In genomic region chr4:152286887-152287286, GRCm38 (mm10) we compare ENCODE assay signal across 9 mouse cellular contexts. TPM values are rescaled to one million over a fixed set of nuclear protein-coding genes. Genes with fewer than 3 reads are reported as not detected.
DNase-seq lines count a peak whose midpoint lies in the region; ATAC-seq and TF ChIP-seq lines count a peak whose summit lies in the region.
"Had no signal": no experiment of that assay in that cellular context is flagged by ENCODE, and none has a peak within 500 bp of the region (broad histone marks: within the 10 kb centered on the region; RNA-seq: fewer than 3 reads in every experiment).

No protein-coding gene starts in this region.

- DNase-seq in CD4-positive helper T cell, adult 2 months (ENCODE audit: low read depth, low spot score), result peak; percentile 55
- peak; percentile 83 for DNase-seq in Muller cell, postnatal 12 days (ENCODE audit: inconsistent ontology term)
- DNase-seq in lung, adult 2 months, result peak; percentile 44
- DNase-seq in c-Kit-positive CD71-positive TER-119-positive erythroid progenitor cells, embryonic 14.5 days (ENCODE audit: low spot score), result no peak

- WGBS in embryonic facial prominence, embryonic 15.5 days, result 4% methylated on average over 26 of the region's 26 CpGs
- WGBS in hindbrain, embryonic 15.5 days, result 5% methylated on average over 26 of the region's 26 CpGs
- 7% methylated on average over 26 of the region's 26 CpGs for WGBS in lung, adult 2 months
- WGBS in neural tube, embryonic 14.5 days, result 2% methylated on average over 26 of the region's 26 CpGs

- TF ChIP-seq CTCF in lung, adult 2 months (IDR thresholded peaks at IDR 0.05; ENCODE audit: insufficient read depth, low read length), result no peak

- no peak for ATAC-seq in embryonic facial prominence, embryonic 15.5 days (ENCODE audit: insufficient number of reproducible peaks, low FRiP score, low TSS enrichment, low read depth)
- ATAC-seq in hindbrain, embryonic 15.5 days (ENCODE audit: low FRiP score, low read depth), result no peak
- no peak for ATAC-seq in neural tube, embryonic 14.5 days (ENCODE audit: low read depth)
- no peak for ATAC-seq in inflammation-experienced regulatory T-cells, adult 6 months

- no peak overlapping the region for H3K27ac ChIP-seq in embryonic facial prominence, embryonic 15.5 days (replicated peaks)
- H3K27ac ChIP-seq in hindbrain, embryonic 15.5 days (replicated peaks), result no peak overlapping the region
- H3K27ac ChIP-seq in neural tube, embryonic 14.5 days (ENCODE audit: low read depth, low read length), result no peak overlapping the region
- H3K27ac ChIP-seq: macrophage had no signal

- H3K27me3 ChIP-seq in embryonic facial prominence, embryonic 15.5 days, result peaks cover 91% of the 10 kb centered on the region
- peaks cover 90% of the 10 kb centered on the region for H3K27me3 ChIP-seq in hindbrain, embryonic 15.5 days
- peaks cover 71% of the 10 kb centered on the region for H3K27me3 ChIP-seq in neural tube, embryonic 14.5 days (ENCODE audit: control insufficient read depth, insufficient read depth, low read length)

- peak overlapping the region; percentile 46; the same call in 1 of the 2 replicates for H3K4me2 ChIP-seq in embryonic facial prominence, embryonic 15.5 days (replicated peaks)
- peak overlapping the region; percentile 77 for H3K4me2 ChIP-seq in hindbrain, embryonic 15.5 days
- peak overlapping the region; percentile 58 for H3K4me2 ChIP-seq in neural tube, embryonic 14.5 days (ENCODE audit: low read depth, low read length)

- TF ChIP-seq POLR2A in lung, adult 2 months (IDR thresholded peaks at IDR 0.05; ENCODE audit: borderline replicate concordance, extremely low read depth, low read depth, low read length), result no peak

- no peak overlapping the region for H3K9ac ChIP-seq in embryonic facial prominence, embryonic 15.5 days
- peak overlapping the region; percentile 49; the same call in 1 of the 2 replicates for H3K9ac ChIP-seq in hindbrain, embryonic 15.5 days
- H3K9ac ChIP-seq in neural tube, embryonic 14.5 days (replicated peaks; ENCODE audit: low read depth, low read length), result 0 out of 2 replicates have a peak overlapping the region, but pooled peaks have one; percentile 47

- H3K36me3 ChIP-seq in embryonic facial prominence, embryonic 15.5 days, result peaks cover 4% of the 10 kb centered on the region; the same call in 1 of the 2 replicates
- no peaks in the 10 kb centered on the region for H3K36me3 ChIP-seq in hindbrain, embryonic 15.5 days
- no peaks in the 10 kb centered on the region for H3K36me3 ChIP-seq in neural tube, embryonic 14.5 days (ENCODE audit: control insufficient read depth, insufficient read depth, low read length)

- no peaks in the 10 kb centered on the region for H3K9me3 ChIP-seq in embryonic facial prominence, embryonic 15.5 days (replicated peaks)
- no peaks in the 10 kb centered on the region for H3K9me3 ChIP-seq in hindbrain, embryonic 15.5 days
- no peaks in the 10 kb centered on the region for H3K9me3 ChIP-seq in neural tube, embryonic 14.5 days (ENCODE audit: control insufficient read depth, low read length)

- H3K4me3 ChIP-seq in embryonic facial prominence, embryonic 15.5 days (replicated peaks), result no peak overlapping the region
- peak overlapping the region; percentile 38 for H3K4me3 ChIP-seq in hindbrain, embryonic 15.5 days
- H3K4me3 ChIP-seq in lung, adult 2 months (replicated peaks; ENCODE audit: extremely low read depth, low read depth, low read length), result no peak overlapping the region
- H3K4me3 ChIP-seq in neural tube, embryonic 14.5 days (ENCODE audit: low read depth, low read length), result no peak overlapping the region

- peaks cover 35% of the 10 kb centered on the region for H3K4me1 ChIP-seq in embryonic facial prominence, embryonic 15.5 days
- H3K4me1 ChIP-seq in hindbrain, embryonic 15.5 days (replicated peaks), result peaks cover 61% of the 10 kb centered on the region
- H3K4me1 ChIP-seq in lung, adult 2 months (ENCODE audit: control insufficient read depth, insufficient read depth, low read length), result peaks cover 3% of the 10 kb centered on the region; the same call in 1 of the 2 replicates
- peaks cover 36% of the 10 kb centered on the region for H3K4me1 ChIP-seq in neural tube, embryonic 14.5 days (ENCODE audit: control insufficient read depth, insufficient read depth, low read length)

RNA-seq across cellular contexts. Expression of gene Hes3, which starts 4.6 kb away (rescaled TPM):
- polyA plus RNA-seq in embryonic facial prominence, embryonic 15.5 days (2015; fragmentation: Nextera tagmentation; extraction: Ambion mirVana), result not detected in 2 replicates
- 0.47 and 3.0 TPM in 2 replicates for polyA plus RNA-seq in hindbrain, embryonic 15.5 days (2015; fragmentation: Nextera tagmentation; extraction: Ambion mirVana)
- 0.09 TPM in 1 of 2 replicates, not detected in the other for polyA plus RNA-seq in lung, adult 2 months (2012; rRNA removed)
- 0.36 and 0.68 TPM in 2 replicates for polyA plus RNA-seq in neural tube, embryonic 14.5 days (2014; fragmentation: Nextera tagmentation; extraction: Ambion mirVana)
- not detected for polyA plus RNA-seq in inflammation-experienced regulatory T-cells, adult 6 months (2017; shearing (Covaris generic))
- polyA plus RNA-seq: macrophage had no signal

RNA-seq across cellular contexts. Expression of gene Icmt, which starts 10.1 kb away (rescaled TPM):
- 23.5 and 26.7 TPM in 2 replicates for polyA plus RNA-seq in embryonic facial prominence, embryonic 15.5 days (2015; fragmentation: Nextera tagmentation; extraction: Ambion mirVana)
- polyA plus RNA-seq in hindbrain, embryonic 15.5 days (2015; fragmentation: Nextera tagmentation; extraction: Ambion mirVana), result 18.3 and 22.2 TPM in 2 replicates
- polyA plus RNA-seq in lung, adult 2 months (2012; rRNA removed), result 32.2 and 36.4 TPM in 2 replicates
- polyA plus RNA-seq in neural tube, embryonic 14.5 days (2014; fragmentation: Nextera tagmentation; extraction: Ambion mirVana), result 16.6 and 24.9 TPM in 2 replicates
- 1 to 10 TPM; 5.1 to 8.8 (median 7.1) TPM for polyA plus RNA-seq in inflammation-experienced regulatory T-cells, adult 6 months (2017; shearing (Covaris generic))

RNA-seq across cellular contexts. Expression of gene Gpr153, which starts 12.9 kb away (rescaled TPM):
- 29.0 and 35.7 TPM in 2 replicates for polyA plus RNA-seq in embryonic facial prominence, embryonic 15.5 days (2015; fragmentation: Nextera tagmentation; extraction: Ambion mirVana)
- polyA plus RNA-seq in hindbrain, embryonic 15.5 days (2015; fragmentation: Nextera tagmentation; extraction: Ambion mirVana), result 18.4 and 21.7 TPM in 2 replicates
- 40.0 and 45.6 TPM in 2 replicates for polyA plus RNA-seq in lung, adult 2 months (2012; rRNA removed)
- 18.5 and 19.3 TPM in 2 replicates for polyA plus RNA-seq in neural tube, embryonic 14.5 days (2014; fragmentation: Nextera tagmentation; extraction: Ambion mirVana)
- under 1 TPM in 1 of 3 experiments, not detected in 2; 0.15 TPM for polyA plus RNA-seq in inflammation-experienced regulatory T-cells, adult 6 months (2017; shearing (Covaris generic))
- polyA plus RNA-seq: macrophage had no signal

RNA-seq across cellular contexts. Expression of gene Rnf207, which starts 31.9 kb away (rescaled TPM):
- 0.23 and 0.72 TPM in 2 replicates for polyA plus RNA-seq in embryonic facial prominence, embryonic 15.5 days (2015; fragmentation: Nextera tagmentation; extraction: Ambion mirVana)
- polyA plus RNA-seq in hindbrain, embryonic 15.5 days (2015; fragmentation: Nextera tagmentation; extraction: Ambion mirVana), result 8.6 and 8.8 TPM in 2 replicates
- 5.8 and 5.9 TPM in 2 replicates for polyA plus RNA-seq in lung, adult 2 months (2012; rRNA removed)
- 5.9 and 8.4 TPM in 2 replicates for polyA plus RNA-seq in neural tube, embryonic 14.5 days (2014; fragmentation: Nextera tagmentation; extraction: Ambion mirVana)
- polyA plus RNA-seq in inflammation-experienced regulatory T-cells, adult 6 months (2017; shearing (Covaris generic)), result not detected
- polyA plus RNA-seq: macrophage had no signal

RNA-seq across cellular contexts. Expression of gene Rpl22, which starts 38.7 kb away (rescaled TPM):
- 342 and 365 TPM in 2 replicates for polyA plus RNA-seq in embryonic facial prominence, embryonic 15.5 days (2015; fragmentation: Nextera tagmentation; extraction: Ambion mirVana)
- 135 and 176 TPM in 2 replicates for polyA plus RNA-seq in hindbrain, embryonic 15.5 days (2015; fragmentation: Nextera tagmentation; extraction: Ambion mirVana)
- polyA plus RNA-seq in lung, adult 2 months (2012; rRNA removed), result 20.3 and 43.0 TPM in 2 replicates
- polyA plus RNA-seq in neural tube, embryonic 14.5 days (2014; fragmentation: Nextera tagmentation; extraction: Ambion mirVana), result 150 and 173 TPM in 2 replicates
- polyA plus RNA-seq in inflammation-experienced regulatory T-cells, adult 6 months (2017; shearing (Covaris generic)), result 1,000 to 10,000 TPM in 1 of 3 experiments, 100 to 1,000 TPM in 2; 752 to 1,062 (median 960) TPM

Comparison
In these comparisons a context has a peak if more than half of its experiments do, and no peak if none do; other contexts are left out.
1. RNA of gene Gpr153, which starts 12.9 kb away (polyA plus RNA-seq): 40.0 to 45.6 TPM in lung, adult 2 months, 29.0 to 35.7 TPM in embryonic facial prominence, embryonic 15.5 days, 18.4 to 21.7 TPM in hindbrain, embryonic 15.5 days and 18.5 to 19.3 TPM in neural tube, embryonic 14.5 days; 0.15 TPM in inflammation-experienced regulatory T-cells, adult 6 months; every median in the first group is over 10 times any median in the second.
2. Peak in every context shown above with its lines, with median percentiles within 50 percentile points of each other: H3K4me2 ChIP-seq.